Mouse (Mus musculus): ENCODE measurements around the gene Mpzl1.

Mpzl1 gene

DNA sequence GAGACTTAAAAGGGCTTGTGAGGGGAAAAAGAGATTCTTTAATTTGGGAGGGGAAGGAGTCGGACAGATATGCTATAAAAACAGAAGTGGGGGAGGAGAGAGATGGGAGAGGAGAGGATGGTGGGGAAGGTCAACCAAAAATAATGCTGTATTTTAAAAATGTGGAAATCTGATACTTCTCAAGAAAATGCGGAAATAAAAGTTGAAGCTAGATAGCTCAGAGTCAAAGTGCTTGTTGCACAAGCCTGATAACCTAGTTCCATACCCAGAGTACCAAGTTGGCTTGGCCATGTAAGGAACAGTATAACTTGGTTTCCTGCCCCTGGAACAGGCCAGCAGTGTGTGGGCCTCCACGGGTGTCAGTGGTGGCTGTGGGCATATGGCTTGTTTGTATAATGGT, 19.5 kb downstream of the Mpzl1 start:
- no peak for DNase-seq (ENCODE audit: low spot score)

DNA sequence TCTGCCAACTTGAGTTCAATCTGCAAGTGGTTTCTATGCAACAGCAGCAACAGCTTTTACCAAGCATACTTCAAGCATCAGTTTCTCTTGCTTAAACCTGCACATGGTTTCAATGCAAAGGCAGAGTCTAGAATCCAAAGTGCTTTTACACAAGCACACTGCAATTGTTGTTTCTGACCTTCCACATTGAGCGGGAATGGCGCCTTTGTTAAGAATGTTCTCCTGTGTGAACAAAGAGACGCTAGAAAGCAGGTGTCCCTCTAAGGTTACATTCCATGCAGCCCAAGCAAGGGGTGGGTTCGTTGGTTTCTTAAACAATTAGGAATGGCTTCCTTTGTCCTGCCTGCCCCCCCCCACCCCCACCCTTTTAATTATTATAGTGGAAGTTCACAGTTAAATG, 20.4 kb downstream of the Mpzl1 start:
- DNase-seq (ENCODE audit: low spot score) = no peak

DNA sequence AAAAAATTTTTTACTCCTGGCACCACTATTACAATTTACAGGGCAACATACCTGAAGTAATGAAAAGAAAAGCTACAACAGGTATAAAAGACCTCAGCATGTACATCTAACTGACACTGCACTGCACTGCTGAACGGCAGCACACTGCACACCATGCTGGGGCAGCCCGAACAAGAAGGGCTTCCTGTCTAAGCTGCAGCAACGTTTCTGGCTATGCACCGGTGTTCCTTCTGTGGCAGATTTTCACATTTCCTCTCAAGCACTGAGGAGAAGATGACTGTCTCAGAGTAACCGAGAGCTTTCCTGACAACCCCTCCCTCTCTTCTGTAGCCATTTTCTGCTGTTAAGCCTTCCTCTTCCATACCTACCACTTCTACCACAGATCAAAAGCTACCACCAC, 21.6 kb downstream of the Mpzl1 start:
- DNase-seq (ENCODE audit: low spot score) = no peak

DNA sequence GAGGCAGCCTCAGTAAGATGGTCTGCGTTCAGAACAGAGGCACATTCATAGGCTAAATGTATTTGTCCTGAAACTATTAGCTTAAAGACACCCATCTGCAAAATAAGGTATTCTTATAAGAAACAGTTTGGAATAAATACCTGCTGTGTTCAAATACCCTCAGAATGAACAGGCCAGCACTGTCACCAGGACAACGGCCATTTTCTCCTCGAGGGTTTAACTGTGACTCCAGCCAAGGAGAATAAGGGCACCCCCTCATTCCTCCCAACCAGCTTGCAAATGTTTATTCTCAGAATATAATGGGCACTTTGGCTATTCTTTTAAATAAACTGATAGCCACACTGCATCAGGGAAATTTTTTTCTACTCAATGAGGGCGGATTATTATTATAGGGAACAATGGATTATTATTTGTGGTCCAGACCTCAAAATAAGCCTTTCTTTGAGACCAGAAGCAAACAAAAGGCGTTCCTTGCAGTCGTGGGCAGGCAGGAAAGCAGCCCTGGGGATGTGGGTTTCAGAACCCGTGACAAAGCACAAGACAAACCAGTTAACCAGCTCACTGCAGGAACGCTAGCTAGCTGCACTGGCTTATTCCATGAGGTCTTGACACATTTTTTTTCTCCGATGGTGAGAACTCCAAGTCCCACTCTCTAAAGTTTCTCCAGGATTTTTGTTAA, 23.9 kb downstream of the Mpzl1 start:
- DNase-seq (ENCODE audit: low spot score) = no peak

DNA sequence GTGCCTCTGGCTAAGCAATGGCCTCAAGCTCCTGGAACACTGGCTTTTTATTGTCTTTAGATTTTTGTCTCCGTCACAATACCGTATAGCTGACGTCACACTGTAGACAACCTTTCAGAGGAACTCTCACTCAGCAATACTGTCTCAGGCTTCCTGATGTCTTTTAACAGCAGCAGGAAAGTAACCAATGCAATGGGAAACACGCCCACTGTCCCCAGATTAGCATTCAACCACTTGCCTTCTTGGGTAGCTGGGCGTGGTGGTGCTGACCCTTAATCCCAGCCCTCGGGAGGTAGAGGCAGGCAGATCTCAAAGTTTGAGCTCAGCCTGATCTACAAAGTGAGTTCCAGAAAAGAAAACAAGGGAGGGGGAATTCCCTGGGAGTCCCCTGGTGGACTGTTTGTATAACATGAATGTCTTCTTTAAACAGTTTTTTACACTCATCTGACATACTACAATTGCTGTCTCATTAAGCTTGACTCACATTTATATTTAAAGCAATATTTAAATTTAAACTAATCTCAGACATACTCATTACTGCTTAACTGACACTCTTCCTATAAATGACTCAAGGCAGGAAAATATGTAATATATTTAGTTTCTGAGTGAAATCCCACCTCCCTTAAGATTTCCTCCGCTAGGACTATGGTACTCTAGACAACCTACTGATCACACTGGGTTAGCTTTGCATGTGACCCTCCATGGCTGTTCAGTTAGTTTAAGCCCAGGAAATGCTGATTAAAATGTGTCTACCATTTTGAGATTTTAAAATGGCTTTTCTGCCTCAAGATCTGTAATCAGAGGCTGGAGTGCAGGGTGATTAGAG, 24.6 kb downstream of the Mpzl1 start:
- no peak for DNase-seq (ENCODE audit: low spot score)

DNA sequence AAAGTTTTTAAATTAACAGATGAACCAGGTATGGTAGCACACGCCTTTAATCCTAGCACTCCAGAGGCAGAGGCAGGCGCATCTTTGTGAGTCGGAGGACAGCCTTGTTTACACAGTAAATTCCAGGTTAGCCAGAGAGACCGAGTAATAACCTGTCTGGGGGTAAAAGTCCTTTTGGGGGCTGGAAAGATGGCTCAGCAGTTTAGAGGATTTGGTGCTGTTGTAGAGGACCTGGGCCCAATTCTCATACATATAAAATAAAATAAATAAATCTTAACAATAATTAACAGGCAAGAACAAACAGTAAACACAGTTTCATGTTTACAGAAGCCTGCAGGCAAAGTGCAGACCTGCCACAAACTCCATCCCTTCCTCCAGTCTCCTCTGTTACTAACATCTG, 25.4 kb downstream of the Mpzl1 start:
- no peak for DNase-seq (ENCODE audit: low spot score)

DNA sequence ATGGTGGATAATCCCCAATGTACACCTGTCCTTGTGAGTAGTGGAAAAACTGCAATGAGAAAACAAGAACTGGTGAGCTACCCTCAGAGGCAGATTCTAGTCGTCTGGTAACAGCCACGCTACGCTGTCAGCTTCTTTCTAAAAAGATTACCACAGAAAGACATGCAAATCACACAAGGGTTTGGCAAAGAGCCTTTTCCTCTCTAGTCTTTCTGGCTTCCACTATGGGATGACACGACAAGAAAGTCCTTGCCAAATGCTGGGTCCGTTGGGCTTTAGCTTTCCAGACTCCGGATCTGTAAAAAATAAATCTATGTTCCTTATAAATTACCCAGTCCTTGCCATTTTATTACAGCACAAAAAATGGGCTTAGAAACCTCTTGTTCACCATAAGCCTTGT, 28.6 kb downstream of the Mpzl1 start:
- no peak for DNase-seq (ENCODE audit: low spot score)

DNA sequence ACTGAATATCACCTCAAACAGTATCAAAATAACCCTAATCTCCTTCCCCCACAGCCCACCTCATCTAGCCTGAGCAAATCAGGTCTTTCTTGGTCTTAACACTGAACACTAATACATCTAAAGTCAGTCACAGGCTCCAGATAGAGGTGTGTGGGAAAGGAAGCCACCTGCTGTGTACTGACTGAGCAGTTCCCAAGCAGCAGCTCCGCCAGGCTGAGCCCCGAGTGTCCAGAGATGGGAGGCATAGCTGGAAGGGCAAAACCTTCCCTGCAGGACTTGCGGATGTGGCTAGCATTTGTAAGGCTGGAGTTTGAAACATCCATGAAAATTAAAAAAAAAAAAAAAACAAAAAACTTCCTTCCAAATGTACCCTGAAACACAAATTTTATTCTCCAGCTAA, 29.2 kb downstream of the Mpzl1 start:
- DNase-seq (ENCODE audit: low spot score) = no peak

DNA sequence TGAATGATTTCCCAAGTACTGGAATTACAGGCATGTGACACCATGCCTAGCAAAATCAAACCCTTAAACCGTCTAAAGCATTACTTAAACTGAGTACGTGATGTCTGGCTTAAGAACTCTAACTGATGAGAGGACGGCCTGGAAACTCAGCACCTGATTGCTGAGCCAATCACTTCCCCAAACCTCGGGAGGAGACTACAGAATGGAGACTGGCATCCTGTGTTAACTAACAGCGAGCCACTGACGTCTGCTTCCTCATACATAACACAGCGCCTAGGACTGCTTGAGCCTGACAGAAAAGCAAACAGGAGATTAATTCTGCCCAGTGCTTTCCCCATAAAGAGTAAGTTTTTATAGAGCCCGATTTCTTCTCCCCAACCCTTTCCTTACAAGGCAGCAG, 30.1 kb downstream of the Mpzl1 start:
- no peak for DNase-seq (ENCODE audit: low spot score)

DNA sequence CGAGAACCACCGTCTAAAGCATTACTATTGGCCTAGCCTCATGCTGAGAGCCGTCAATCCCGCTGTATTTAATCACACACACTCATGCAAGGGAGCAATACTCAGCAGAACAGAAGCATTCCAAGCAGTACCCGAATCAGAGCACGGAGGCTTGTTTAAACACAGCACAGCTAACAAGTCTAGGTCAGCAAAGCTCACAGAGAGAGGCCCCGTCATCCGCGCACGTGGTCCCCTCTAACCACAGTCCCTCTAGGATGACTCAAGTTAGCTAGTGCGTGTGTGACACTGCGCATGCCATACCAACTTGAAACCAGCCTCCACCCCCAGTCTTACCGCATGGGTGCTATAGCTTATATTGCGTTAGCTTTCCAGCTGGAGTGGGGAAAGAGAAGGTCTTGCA, 31.1 kb downstream of the Mpzl1 start:
- no peak for DNase-seq (ENCODE audit: low spot score)

DNA sequence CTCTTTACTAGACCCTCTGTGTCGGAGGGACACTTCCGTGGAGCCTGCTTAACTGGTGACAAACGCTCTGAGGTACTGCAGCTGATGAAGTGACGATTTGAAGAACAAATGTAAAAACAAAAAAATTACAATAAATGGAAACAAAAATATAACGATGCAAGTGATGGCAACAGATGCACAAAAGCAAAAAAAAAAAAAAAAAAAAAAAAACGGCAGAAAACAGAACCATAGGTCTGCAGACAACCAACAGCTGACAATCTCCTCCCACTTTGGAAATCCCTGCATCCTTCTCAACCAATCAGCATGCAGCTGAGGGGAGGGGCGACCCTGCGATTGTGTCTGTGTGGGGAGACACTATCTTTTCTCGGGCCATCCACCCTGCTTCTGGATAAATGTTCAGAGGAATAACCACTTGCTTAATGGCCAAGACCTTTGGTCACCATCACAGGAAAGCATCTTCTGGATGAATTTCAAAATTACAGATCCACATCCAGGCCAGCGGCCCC, 32.5 kb downstream of the Mpzl1 start:
- no peak for DNase-seq (ENCODE audit: low spot score)

DNA sequence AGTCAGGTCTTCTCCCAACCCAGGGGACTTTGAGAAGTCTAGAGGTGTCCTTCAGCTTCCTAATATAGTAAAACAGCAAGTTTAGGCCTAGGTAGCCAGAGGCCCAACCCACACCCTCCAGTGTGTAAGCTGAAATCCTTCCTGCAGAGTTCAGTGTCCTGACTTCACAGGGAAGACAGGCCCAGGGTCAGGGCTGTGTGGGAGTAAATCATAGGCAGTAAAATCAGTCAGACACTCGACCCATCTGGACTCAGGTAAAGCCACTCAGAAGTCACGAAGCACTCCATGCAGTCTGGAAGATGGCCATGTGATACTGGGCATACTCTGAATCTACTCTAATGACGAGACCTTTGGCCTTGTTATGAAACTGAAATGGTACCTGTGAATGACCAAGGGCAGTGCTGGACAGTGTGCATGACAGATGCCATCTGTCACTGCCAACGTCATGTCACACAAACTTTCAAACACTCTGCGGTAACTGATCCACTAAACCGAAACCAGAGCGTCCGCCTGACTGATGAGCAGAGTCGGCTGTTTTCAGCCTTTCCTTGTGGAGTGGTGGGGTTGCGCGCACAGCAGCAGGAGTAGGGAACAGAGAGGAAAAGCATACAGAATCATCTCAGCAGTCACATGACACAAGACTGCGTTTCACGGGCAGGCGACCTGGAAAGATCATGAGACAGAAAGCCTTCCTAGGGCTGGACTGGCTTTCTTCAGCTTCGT, 39.5 kb downstream of the Mpzl1 start:
- no peak for DNase-seq (ENCODE audit: low spot score)

DNA sequence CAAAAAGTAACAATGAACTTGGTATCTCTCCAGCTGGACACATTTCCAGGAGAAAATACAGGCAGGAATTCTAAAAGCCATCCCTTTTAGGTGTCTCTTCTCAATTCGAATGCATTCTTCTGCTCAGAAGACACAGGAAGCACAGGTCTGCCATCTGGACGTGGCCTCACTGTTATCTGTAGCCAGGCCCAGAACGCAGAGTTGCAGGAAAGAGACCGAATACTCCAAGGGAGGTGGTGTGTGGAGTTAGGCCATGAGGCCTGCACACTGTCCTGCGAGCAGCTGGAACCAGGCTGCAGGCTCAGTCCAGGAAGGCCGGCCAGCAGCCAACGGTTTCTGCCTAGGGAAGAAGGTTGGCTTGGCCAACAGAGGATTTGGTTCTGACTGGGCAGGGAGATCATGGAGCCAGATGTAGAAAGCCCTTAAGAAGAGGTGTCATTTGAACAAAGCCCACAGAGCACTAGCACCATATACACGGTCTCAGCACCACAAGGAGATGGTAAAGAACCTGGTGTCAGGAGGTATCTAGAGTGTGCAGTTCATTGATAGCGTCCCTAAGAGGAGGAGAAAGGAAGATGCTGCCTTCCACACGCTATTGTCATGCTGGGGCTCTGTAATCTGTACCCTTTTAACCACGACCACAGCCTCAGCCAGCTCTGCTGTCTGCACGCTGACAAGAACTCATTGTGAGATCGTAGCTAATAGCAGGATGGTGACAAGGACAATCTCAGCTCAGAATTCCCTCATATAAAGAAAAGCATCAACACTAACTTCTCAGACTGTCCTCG, 41.8 kb downstream of the Mpzl1 start:
- no peak for DNase-seq (ENCODE audit: low spot score)

DNA sequence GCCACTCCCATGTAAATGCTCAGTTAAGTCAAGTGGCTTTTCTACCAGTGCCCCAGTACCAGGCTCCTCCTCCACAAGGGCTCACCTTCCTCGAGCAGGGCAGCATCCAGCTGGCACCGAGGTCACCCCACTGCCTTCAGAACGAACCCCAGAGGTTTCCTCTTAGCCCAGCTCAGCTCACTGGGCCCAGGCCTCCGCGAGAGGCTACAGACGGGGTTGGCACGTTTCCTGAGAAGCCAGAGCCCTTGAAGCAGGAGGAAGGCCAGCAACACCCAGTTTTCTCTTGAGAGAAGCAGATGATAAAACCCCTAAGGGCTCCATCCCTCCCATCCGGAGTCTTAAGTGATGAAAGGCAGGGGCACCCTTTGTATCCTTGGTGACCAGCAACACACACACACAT, 43.6 kb downstream of the Mpzl1 start:
- no peak for DNase-seq (ENCODE audit: low spot score)

DNA sequence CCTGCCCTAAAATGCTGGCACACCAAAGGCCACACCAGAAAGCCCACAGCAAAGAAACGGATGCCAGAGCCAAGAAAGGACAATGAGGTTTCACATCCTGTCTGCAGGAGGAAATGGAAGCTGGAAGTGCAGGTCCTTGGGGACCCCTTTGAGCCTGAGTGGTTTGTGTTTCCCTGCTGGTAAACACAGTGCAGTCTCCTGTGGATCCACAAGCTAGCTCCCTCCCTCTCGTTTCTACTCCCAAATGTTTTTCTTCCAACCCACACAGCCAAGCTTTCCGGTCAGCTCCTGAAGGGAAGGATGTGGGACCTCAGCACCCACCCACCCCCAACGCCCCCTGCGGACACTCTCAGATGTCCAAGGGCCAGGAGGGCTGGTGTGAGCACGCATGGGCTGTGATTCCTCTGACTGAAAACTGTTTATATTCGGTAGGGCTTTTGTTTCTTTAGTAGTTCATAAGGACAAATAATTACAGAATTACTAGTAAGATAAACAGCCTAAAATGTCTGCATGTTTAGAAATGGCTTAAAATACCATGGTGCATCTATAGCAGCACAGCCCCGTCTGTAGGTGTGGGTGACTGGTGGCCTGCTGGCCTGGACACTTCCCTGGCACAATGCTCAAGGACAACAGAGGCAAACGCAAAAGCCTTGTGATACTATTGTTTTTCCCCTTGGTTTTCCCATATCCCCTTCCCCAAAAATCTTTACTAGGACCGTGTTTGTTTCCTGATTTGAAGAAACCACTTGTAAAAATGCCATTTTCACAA, 44.9 kb downstream of the Mpzl1 start:
- DNase-seq (ENCODE audit: low spot score) = peak; percentile 60

DNA sequence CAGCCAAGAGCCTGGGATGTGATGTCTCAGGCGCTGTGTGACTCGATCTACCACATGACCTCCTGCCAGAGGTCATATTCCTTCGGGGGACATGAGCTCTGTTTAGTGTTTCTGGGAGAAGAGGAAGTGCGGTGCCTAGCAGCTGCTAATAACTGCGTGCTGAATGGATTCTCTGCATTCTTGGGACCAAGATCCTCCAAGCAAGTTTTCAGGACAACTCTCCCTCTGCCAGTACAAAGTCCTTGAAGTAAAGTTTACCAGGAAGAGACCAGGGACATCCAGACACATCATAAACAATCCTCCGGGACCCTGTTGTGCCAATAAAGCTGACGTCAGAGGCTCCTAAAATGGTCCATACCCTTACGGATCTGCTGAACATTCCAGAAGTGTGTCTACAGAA, 46.5 kb downstream of the Mpzl1 start:
- DNase-seq (ENCODE audit: low spot score) = peak; percentile 37

DNA sequence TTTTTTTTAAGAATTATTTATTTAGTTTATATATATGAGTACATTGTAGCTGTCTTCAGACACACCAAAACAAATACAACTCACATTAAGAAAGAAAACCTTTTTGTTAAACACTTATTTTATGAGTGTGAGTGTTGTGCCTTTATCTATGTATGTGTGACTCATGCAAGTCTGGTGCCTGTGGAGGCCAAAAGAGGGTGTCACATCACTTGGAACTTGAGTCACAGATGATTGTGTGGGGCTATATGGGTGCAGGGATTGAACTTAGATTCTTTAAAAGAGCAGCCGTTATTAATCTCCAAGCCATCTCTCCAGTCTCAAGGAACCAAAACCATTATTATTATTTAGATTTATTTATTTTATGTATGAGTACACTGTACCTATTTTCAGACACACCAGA, 48.0 kb downstream of the Mpzl1 start:
- DNase-seq (ENCODE audit: low spot score) = no peak

DNA sequence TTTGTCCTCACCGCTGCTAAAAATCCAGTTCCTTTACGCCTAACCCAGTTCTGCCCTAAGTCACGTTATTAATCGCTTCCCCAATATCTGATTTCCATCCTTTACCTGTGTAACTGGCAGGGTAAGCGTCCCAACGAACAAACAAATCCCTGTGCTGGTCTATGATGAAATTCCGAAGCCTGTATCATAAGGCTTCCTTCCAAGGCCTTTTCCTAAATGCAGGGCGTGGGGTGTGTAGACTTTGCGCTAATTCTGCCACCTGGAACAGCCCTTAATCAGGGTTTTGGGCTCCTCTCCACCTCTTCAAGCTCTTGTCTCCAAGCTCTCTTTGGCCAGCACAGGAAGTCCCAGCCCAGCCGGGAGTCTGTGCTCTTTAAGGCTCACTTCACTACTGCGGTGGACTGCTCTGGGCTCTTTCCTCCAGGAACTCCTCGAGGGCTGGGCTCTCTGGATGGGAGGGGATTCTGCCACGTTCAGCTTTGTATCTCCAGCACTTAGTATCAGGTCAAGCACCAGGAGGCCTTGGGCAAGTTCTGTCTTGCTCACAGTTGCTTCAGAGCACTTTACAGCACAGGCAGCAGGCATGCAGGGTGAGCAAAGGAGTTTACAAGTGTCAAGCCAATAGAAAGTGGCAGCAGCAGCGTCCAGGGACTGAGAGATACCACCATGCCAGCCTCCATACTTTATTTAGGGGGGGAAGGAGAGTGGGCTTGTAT, 48.8 kb downstream of the Mpzl1 start:
- DNase-seq (ENCODE audit: low spot score) = no peak

DNA sequence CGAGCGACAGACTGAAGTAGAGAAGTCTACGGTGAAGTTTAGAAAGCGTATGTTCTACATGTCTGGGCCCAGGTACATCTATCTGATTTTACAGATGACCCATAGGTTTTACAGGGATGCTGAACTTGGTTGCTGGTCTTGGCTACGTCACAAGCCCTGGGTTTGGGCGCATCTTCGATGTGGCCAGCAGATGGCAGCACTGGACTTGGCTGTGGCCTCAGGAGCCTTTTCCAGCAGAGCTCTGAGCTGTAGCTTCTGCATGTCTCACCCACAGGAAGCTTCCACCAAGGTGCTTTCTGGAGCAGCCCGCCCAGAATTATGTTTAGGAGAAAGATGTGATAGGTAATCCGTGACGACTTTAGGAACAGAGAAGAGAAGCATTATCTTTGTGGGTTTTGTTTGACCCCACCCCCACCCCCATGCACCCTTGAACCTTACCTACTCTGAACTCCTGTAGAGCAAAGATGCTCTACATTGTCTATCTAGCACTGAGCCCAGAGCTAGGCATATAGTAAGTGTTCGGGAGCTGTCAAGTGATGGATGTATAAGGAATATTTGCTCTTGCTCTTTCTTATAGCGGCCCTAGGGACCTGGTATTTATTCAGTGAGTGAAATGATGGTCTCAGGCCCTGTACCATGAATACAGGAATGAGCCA, 50.7 kb downstream of the Mpzl1 start:
- peak; percentile 94 for DNase-seq (ENCODE audit: low spot score)

DNA sequence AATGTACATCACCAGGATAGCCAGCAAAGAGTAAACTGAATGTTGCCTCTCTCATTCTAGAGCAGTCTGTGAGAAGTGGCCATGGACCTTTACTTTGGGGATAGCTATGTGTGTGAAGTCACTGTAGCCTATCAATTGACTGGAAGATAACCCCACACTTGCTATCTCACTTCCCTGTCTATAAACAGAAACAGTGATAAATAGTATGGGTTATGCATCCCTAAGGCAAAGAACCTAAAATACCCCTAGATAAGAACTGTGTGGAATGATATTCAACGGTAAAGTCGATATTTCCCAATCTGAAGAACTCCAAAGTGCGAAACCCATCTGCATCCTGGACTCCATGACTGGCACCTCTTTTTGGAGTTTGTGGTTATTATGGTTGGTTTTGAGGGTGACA, 53.1 kb downstream of the Mpzl1 start:
- no peak for DNase-seq (ENCODE audit: low spot score)

Data from embryo, embryonic 10.5 days (tissue).